Mouse (Mus musculus) spleen, adult 18-20 months (tissue): ENCODE results near the gene Plxnb1.

Experiments used
- DNase-seq, 2 experiments: peaks; one replicate each; pipeline ENCODE4 v3.0.0; 2022; ENCODE audit warnings: mixed read lengths in 2 of 2

The Plxnb1 gene

GRCm38 (mm10) chr9:109068095-109068735 is 27.0 kb upstream of the Plxnb1 start:
- no peak for DNase-seq

GRCm38 (mm10) chr9:109073661-109074573 is 21.3 kb upstream of the Plxnb1 start, which contains the start of gene Atrip:
Atrip (minus strand) TSS chr9:109074124.
- peak; percentile 78 to 86 for DNase-seq

GRCm38 (mm10) chr9:109080516-109080915 is 14.7 kb upstream of the Plxnb1 start:
- DNase-seq: no peak

- DNase-seq: no peak
Measured at GRCm38 (mm10) chr9:109081749-109082123, 13.5 kb upstream of the Plxnb1 start.

- DNase-seq: peak; percentile 75 to 76
Measured at GRCm38 (mm10) chr9:109082124-109082800, 12.9 kb upstream of the Plxnb1 start, which contains the start of the genes Ccdc51 and Tma7. Ccdc51 (plus strand) TSS chr9:109082493. Tma7 (minus strand) TSS chr9:109082587.

- no peak for DNase-seq
Measured at GRCm38 (mm10) chr9:109084922-109085321, 10.3 kb upstream of the Plxnb1 start.

- DNase-seq: no peak
Measured at GRCm38 (mm10) chr9:109087987-109088386, 7.2 kb upstream of the Plxnb1 start.

- DNase-seq: no peak
Measured at GRCm38 (mm10) chr9:109090446-109090845, 4.7 kb upstream of the Plxnb1 start.

GRCm38 (mm10) chr9:109091802-109092201 is 3.4 kb upstream of the Plxnb1 start:
- no peak for DNase-seq

GRCm38 (mm10) chr9:109092799-109093198 is 2.4 kb upstream of the Plxnb1 start:
- no peak for DNase-seq

GRCm38 (mm10) chr9:109093786-109094552 is 1.2 kb upstream of the Plxnb1 start:
- DNase-seq: no peak

- DNase-seq: no peak
Measured at GRCm38 (mm10) chr9:109094553-109095136, 544 bp upstream of the Plxnb1 start.

- DNase-seq: no peak
Measured at GRCm38 (mm10) chr9:109096251-109096661, 1.1 kb downstream of the Plxnb1 start.

GRCm38 (mm10) chr9:109096856-109097255 is 1.7 kb downstream of the Plxnb1 start:
- no peak for DNase-seq

- no peak for DNase-seq
Measured at GRCm38 (mm10) chr9:109097291-109097690, 2.1 kb downstream of the Plxnb1 start.

GRCm38 (mm10) chr9:109097831-109098230 is 2.6 kb downstream of the Plxnb1 start:
- no peak for DNase-seq

GRCm38 (mm10) chr9:109098366-109098765 is 3.2 kb downstream of the Plxnb1 start:
- DNase-seq: no peak

GRCm38 (mm10) chr9:109098969-109099368 is 3.8 kb downstream of the Plxnb1 start:
- DNase-seq: no peak

GRCm38 (mm10) chr9:109100307-109100928 is 5.2 kb downstream of the Plxnb1 start:
- DNase-seq: no peak

GRCm38 (mm10) chr9:109101933-109102445 is 6.8 kb downstream of the Plxnb1 start:
- DNase-seq: no peak

- DNase-seq: no peak
Measured at GRCm38 (mm10) chr9:109102541-109102940, 7.4 kb downstream of the Plxnb1 start.
